Mouse (Mus musculus) gastrocnemius, adult 2 months (tissue): ENCODE data around the gene Il12rb2. TPM values are rescaled to one million over a fixed set of nuclear protein-coding genes. Genes with fewer than 3 reads are reported as not detected.

Source experiments
- DNase-seq: peaks from one replicate; pipeline ENCODE4 v3.0.0; 2022
- H3K27ac ChIP-seq: fragments of 200-600 bp; 2 replicates; pipeline ENCODE4 v1.8.1; 2022; ENCODE audit warnings: mild to moderate bottlenecking
- H3K4me3 ChIP-seq: fragments of 200-600 bp; 2 replicates; pipeline ENCODE4 v1.8.1; 2022; ENCODE audit warnings: mild to moderate bottlenecking, moderate library complexity
- CTCF ChIP-seq: fragments of 200-600 bp; IDR thresholded peaks from 2 replicates; pipeline ENCODE4 v1.8.1; 2022; ENCODE audit warnings: antibody characterized with exemption, mild to moderate bottlenecking, moderate library complexity
- intact Hi-C: fragments of 180-260 bp; cut with DNase I; formaldehyde crosslinking; loops from one replicate; pipeline ENCODE4 v1.15.1; 2025
- long read RNA-seq, 2 experiments: library from polyadenylated mRNA; stranded (forward); transcript quantifications; one replicate each; pipeline ENCODE4 v2.0.0; 2021
- total RNA-seq, 2 experiments: library from RNA; stranded (reverse); gene quantifications; 2 replicates each; pipeline ENCODE4 v1.2.3; 2021

The Il12rb2 gene
- not detected for total RNA-seq
- long read RNA-seq, experiment 1, partial matches to known transcripts, result 0 of 1 reads
- long read RNA-seq, experiment 1, other reads (novel, unspliced or antisense), result 1 of 1 reads
- long read RNA-seq, experiment 2, result 0 reads

DNA sequence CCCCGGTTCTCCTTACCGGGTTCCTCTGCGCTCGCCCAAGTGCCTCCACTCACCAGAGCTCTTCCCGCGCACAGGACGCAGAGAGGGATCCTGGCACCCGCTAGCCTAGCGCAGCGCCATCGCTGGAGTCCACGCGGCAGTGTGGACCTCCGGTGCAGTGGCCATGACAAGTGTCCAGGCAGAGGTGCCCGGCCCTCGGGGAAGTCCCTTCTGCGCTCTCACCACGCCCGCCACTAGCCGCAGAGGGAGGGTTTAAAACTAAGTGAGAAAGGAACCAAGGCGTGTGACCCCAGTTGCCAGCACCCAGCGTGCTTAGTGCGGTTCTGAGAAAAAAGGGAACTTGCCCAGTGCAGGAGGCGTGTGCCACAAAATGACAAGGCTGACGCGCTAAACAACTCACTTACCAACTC lies at the start of gene Il12rb2:
Gene Il12rb2, minus strand, starts transcription at position 207 of the 410 bp plus-strand sequence.
- Histone ChIP-seq H3K27ac (no peak within 1 kb of the TSS), H3K4me3 (peak within 1 kb of the TSS; percentile 38)
- intact Hi-C loops, result no loop called here
- TF ChIP-seq CTCF, result no peak
- DNase-seq, result peak; percentile 28

DNA sequence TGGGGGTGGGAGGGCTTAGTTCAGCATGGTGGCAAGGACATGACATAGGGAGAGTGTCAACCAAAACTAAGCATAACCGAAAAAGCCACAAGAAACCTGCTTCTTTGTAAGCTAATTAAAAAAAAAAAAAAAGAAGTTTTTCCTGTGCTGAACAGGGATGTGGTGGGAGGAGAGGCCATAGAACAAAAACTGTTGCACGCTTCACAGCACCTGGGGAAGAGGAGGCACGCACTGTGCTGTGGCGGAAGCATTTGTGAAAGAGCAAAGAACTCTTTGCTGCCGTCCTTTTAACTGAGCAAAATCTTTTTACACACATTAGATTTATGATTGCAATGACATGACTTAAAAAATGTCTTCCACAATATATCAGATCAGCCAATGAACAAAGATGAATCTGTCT lies 45.8 kb upstream of the Il12rb2 start:
- intact Hi-C loops, result no loop called here
- Histone ChIP-seq H3K4me3 (no peak overlapping the region), H3K27ac (no peak overlapping the region)
- TF ChIP-seq CTCF, result no peak
- no peak for DNase-seq

DNA sequence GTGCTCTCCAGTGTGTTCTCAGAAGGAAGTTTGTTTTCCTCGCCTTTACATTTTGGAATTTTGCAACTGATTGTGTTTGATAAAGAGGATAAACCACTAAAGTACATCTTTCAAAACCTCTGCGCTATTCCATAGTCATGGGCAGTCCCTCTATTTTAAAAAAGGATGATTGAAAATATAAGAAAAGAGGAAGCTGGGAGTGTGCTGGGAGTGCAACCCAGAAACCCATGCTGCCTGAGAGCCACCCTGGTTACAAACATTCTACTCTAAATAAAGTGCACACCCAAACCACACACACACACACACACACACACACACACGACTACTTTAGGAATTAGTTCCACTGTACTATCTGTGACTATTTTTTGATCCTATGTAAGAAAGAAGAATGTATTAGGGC lies 40.6 kb upstream of the Il12rb2 start:
- no peak overlapping the region for H3K27ac ChIP-seq
- no peak for DNase-seq
- no peak for TF ChIP-seq CTCF
- H3K4me3 ChIP-seq, result no peak overlapping the region
- intact Hi-C loops, result no loop called here

DNA sequence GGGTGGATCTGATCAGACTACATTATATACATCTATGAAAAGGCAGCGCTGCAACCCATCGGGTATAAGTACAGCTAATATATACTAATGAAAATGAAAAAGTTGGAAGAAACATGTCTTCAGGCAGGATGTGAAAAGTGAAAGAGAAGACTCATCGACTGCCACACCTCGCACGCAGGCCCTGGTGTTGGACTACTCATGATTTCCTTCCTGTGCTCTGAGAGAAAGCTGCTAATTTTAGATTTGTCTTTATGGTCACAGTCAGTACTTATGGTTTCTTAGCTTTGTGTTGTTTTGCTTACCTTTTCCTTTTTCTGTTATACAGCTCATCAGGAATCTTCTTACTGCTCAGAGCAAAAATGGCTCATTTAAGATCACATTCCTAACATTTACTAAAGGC lies 39.3 kb upstream of the Il12rb2 start:
- TF ChIP-seq CTCF, result no peak
- H3K4me3 ChIP-seq, result no peak overlapping the region
- H3K27ac ChIP-seq, result no peak overlapping the region
- no peak for DNase-seq
- intact Hi-C loops, result no loop called here

DNA sequence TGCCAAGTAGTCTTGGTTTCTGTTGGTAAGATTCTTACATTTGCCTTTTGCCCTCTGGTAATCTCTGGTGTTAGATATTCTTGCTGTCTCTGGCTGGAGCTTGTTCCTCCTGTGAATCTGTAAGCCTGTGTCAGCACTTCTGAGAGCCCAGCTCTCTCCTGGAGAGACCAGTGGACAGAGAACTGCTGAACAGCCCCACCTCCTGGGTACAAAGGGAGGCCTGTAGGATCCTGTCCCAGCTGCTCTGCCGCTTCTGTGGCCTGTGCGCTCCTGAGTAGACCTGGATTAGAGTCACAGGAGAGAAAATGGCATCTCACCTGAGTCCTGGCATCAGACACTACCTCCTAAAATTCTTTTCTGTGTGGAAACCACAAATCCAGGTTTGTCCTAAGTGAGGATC lies 37.4 kb upstream of the Il12rb2 start:
- TF ChIP-seq CTCF, result no peak
- intact Hi-C loops, result no loop called here
- no peak overlapping the region for H3K4me3 ChIP-seq

DNA sequence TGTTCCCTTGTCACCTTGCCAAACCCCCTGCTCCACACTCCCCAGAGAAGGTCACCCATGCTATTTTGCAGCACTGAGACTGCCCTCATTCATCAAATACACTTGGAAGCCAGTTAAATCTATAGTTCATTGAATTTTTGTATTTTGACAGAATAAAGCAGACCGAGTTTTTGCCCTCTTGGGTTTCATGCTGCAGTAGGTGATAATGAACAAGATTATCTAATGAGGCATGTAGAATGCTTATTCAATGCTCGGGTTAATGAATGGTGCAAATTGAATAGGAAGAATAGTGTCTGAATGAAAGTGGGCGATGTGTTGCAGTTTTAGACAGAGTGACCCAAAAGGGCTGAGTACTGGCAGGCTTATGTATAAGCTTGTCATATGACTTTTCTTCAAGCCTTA lies 29.3 kb upstream of the Il12rb2 start:
- TF ChIP-seq CTCF, result no peak

More for the DNA sequence above, 37.4 kb upstream of the Il12rb2 start:
- no peak for DNase-seq
- no peak overlapping the region for H3K27ac ChIP-seq

DNA sequence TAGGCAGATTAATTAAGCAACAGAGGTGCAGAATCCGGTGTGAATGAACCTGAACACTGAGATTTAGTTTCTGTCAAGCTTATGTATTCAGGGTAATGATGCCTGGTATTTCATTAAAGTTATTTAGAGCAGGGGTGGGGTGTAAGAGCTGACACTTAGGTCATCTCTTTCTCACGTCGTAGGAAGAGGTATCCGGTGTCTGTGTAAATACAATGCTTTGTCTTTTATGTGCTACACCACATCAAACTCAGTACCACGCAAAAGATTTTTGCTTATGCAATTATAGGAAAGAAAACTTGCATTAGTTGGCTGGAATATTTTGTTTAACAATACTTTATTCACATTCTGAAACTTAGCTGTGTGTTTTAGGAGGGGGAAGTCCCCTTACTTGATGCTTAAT lies 23.6 kb upstream of the Il12rb2 start:
- no peak for TF ChIP-seq CTCF
- DNase-seq, result no peak
- intact Hi-C loops, result no loop called here
- no peak overlapping the region for H3K4me3 ChIP-seq
- no peak overlapping the region for H3K27ac ChIP-seq

More for the DNA sequence above, 29.3 kb upstream of the Il12rb2 start:
- Histone ChIP-seq H3K27ac (no peak overlapping the region), H3K4me3 (no peak overlapping the region)
- no peak for DNase-seq
- intact Hi-C loops, result no loop called here

DNA sequence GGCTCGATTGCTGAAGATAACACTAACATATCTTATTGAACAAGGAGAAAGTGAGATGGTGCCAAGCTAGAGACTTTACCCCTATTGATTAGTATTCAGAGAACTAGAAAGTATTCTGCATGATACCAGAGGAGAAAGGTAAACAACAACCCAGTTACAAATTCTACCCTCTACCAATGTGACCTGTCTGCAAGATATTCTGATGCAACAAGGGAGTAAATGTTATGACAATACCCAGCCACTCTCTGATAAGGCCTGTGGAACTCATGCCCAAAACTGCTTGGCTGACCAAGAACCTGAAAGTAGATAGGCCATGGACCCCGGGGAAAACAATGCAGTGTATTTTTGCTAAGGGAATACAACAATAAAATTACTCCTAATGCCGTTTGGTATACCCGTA lies 10.2 kb downstream of the Il12rb2 start:
- no peak for DNase-seq
- no peak for TF ChIP-seq CTCF
- intact Hi-C loops, result no loop called here
- no peak overlapping the region for H3K4me3 ChIP-seq
- no peak overlapping the region for H3K27ac ChIP-seq

DNA sequence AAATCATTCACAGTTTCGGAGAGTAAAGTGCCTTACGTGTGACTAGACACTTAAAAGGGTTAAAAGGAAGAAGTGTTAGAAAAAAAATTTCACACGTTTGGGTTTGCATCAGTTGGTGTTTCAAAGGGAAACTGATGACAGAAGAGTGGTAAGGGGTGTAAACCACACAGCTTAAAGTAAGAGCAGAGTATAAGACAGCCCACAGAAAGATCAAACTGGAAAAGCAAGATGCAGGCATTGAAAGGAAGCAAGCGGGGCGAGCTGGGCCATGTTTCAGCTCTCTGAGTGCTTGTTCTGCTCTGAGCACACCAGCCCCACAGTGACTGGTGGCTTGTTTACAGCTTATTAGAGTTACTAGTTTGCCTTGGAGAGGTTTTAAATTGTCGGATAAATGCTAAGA lies 27.9 kb downstream of the Il12rb2 start:
- intact Hi-C loops, result no loop called here
- no peak overlapping the region for H3K4me3 ChIP-seq
- H3K27ac ChIP-seq, result no peak overlapping the region

DNA sequence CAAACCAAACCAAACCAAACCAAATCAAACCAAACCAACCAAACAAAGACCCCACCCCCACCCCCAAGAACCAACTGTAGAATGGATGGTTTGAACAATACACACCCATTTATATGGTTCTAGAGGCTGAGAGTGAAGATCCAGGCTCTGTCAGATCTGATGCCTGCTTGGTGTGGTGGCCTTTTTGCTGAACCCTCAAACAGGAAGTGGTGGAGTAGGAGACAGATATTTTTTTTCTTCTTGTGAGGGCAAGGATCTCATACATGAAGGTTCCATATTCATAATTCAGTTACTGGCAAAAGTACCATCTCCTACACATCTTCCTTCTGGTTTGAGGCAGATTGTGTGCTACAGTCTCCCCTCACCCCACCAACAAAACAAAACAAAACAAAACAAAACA lies 36.5 kb downstream of the Il12rb2 start:
- intact Hi-C loops, result no loop called here
- H3K27ac ChIP-seq, result no peak overlapping the region
- no peak for DNase-seq
- no peak for TF ChIP-seq CTCF
- no peak overlapping the region for H3K4me3 ChIP-seq

More for the DNA sequence above, 27.9 kb downstream of the Il12rb2 start:
- no peak for TF ChIP-seq CTCF
- DNase-seq, result no peak

DNA sequence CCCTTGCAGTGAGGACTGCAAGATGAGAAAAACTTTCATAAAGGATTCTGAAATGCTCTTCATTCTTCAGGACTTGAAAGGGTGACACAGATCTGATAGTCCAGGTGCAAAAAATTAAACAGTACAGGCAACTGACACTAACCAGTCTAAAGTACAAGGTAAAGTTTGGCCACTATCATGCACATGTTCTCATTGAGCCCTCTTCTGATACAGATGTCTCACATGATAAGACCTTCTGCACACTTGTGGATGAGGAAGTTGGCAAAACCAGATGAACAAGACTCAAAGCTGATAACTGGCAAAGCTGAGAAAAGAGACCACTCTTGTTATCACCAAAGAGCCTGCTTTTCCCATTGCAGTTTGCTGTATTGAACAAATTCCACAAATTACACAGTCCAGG lies 38.0 kb downstream of the Il12rb2 start:
- TF ChIP-seq CTCF, result no peak
- intact Hi-C loops, result no loop called here
- no peak for DNase-seq
- no peak overlapping the region for H3K27ac ChIP-seq
- H3K4me3 ChIP-seq, result no peak overlapping the region

DNA sequence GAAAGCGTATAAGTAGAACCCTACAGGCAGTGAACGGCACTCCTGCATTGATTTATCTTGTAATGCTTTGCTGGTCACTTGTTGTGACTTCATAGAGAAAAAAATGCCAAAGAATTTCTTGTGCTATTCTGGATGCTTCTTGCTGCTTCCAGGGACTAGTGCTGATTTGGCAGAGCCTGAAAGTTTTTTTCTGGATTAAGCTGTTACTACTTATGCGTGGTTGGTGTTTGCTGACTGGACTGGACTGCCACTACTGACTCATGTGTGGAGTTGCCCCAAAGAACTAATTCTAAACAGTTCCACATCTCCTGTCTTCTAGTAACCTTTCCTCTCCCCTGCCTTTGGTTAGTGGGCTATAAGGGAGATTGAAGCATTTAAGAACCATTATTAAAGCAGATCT lies 52.2 kb downstream of the Il12rb2 start:
- H3K27ac ChIP-seq, result no peak overlapping the region
- TF ChIP-seq CTCF, result no peak
- DNase-seq, result no peak
- intact Hi-C loops, result no loop called here
- no peak overlapping the region for H3K4me3 ChIP-seq

DNA sequence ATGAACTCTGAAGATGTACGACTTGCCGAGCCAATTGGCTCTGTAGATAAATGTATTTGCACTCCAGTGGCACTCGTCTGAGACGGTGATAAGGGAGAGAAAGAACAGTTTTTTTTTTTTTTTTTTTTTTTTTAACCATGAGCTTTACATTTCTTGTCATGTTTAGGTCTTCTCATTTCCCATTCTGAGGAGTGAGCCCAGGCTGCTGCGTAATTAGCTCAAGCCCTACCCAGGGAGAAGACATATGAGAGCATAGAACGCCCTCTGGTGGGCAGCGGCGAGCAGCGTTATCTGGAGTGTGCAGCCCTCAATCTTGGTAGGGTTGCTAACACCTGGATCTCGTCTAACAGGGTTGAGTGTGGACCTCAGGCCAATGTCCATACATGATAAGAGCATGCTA lies 57.5 kb downstream of the Il12rb2 start:
- no peak overlapping the region for H3K27ac ChIP-seq
- DNase-seq, result peak; percentile 80
- intact Hi-C loops, result loop anchor here (1.0 kb wide), 2 partner anchors 120 to 148 kb away; no protein-coding TSS in a partner anchor
- TF ChIP-seq CTCF, result peak; percentile 75
- no peak overlapping the region; the same call in 1 of the 2 replicates for H3K4me3 ChIP-seq

DNA sequence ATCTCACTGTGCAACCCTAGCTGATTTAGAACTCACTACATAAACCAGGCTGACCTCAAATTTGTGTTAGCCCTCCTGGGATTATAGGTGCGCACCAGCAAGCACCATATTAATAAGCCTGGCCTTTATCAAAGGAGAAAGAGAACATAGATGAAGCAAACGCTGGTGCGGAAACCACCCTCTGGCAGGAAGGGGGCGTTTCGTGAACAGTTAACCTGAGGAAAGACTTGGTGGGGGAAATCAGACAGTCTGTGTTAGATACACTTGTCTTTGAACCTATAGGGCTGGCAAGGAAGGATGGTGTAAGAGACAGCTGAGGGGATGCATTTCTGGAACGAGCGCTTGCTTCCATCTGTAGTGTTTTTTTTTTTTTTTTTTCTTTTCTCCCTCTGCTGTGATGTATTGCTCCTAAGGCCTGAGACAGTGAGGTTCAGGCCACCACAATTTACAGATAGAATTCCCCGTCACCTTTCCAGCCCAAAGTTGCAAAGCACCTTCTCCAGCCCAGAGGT lies 58.1 kb downstream of the Il12rb2 start:
- no peak for TF ChIP-seq CTCF
- no peak for DNase-seq
- no peak overlapping the region for H3K27ac ChIP-seq
- no peak overlapping the region for H3K4me3 ChIP-seq
- intact Hi-C loops, result loop anchor here (1.0 kb wide), 2 partner anchors 120 to 148 kb away; no protein-coding TSS in a partner anchor
